Mouse (Mus musculus) thymus, adult 2 months (tissue): ENCODE measurements around the gene Rmdn2.

Source experiments
- CTCF ChIP-seq: fragments of 200-500 bp; IDR thresholded peaks from 2 replicates; pipeline ENCODE4 v1.5.1; 2012; ENCODE audit warnings: mild to moderate bottlenecking, control low read depth, low read length, moderate library complexity, borderline replicate concordance; ENCODE audit not compliant: control insufficient read depth, poor library complexity, insufficient read depth; ENCODE audit errors: extremely low read depth
- POLR2A ChIP-seq: fragments of 200-500 bp; IDR thresholded peaks from 2 replicates; pipeline ENCODE4 v1.6.1; 2012; ENCODE audit warnings: mild to moderate bottlenecking, low read length, control low read depth, moderate library complexity; ENCODE audit not compliant: control insufficient read depth, poor library complexity, insufficient read depth; ENCODE audit errors: extremely low read depth

GRCm38 (mm10) chr17:79654187-79654586, 42.5 kb downstream of the Rmdn2 start:
- TF ChIP-seq CTCF (no peak), POLR2A (no peak)
